ENCODE assay signal across 10 mouse cellular contexts in the genomic region with DNA sequence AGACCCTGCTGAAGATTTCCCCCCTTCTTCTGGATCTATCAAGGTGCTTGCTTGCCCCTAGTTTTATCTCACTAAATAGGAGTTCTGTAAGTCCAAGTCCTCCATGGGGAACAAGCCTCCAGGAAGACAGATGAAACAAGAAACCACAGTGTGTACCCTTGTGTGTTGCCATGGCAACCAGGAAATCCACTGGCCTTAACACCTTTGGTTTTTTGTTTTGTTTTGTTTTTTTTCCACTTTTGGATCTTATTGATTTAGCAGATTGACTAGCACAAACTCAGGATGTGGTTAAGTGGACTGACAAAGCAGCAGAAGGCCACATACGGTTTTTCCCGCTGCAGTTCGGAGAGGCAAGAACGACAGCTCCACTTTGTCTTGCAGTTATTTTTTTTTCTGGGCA. TPM values are rescaled to one million over a fixed set of nuclear protein-coding genes. Genes with fewer than 3 reads are reported as not detected.
DNase-seq lines count a peak whose midpoint lies in the region; ATAC-seq and TF ChIP-seq lines count a peak whose summit lies in the region.
"Had no signal": no experiment of that assay in that cellular context is flagged by ENCODE, and none has a peak within 500 bp of the region (broad histone marks: within the 10 kb centered on the region; RNA-seq: fewer than 3 reads in every experiment).

No protein-coding gene starts in this region.

- H3K9me3 ChIP-seq in kidney, postnatal 0 days (replicated peaks; ENCODE audit: low read length), result no peaks in the 10 kb centered on the region
- H3K9me3 ChIP-seq: embryonic facial prominence, embryonic 13.5 days had no signal

- no peak for TF ChIP-seq POLR2A in kidney, adult 2 months (IDR thresholded peaks at IDR 0.05; ENCODE audit: low read depth, low read length)

- H3K36me3 ChIP-seq in kidney, postnatal 0 days (ENCODE audit: insufficient read depth, low read length), result no peaks in the 10 kb centered on the region
- no peaks in the 10 kb centered on the region for H3K36me3 ChIP-seq in kidney, adult 2 months (ENCODE audit: control insufficient read depth, insufficient read depth, low read length)
- H3K36me3 ChIP-seq: embryonic facial prominence, embryonic 13.5 days had no signal

- H3K9ac ChIP-seq in kidney, postnatal 0 days (ENCODE audit: low read depth, low read length), result no peak overlapping the region
- H3K9ac ChIP-seq: embryonic facial prominence, embryonic 13.5 days had no signal

- CTCF ChIA-PET in Patski (lab: Charles Lee), result interaction anchor here (0.9 to 1.4 kb wide), 2 partner anchors 12 to 17 kb away, joined by 3 to 6 read pairs; no protein-coding TSS in a partner anchor

- TF ChIP-seq CTCF in kidney, postnatal 0 days (IDR thresholded peaks at IDR 0.05; ENCODE audit: low read depth), result no peak
- TF ChIP-seq CTCF in kidney, adult 2 months (conservative IDR thresholded peaks at IDR 0.05; ENCODE audit: insufficient read depth, insufficient read length, low read depth, low read length), result no peak
- TF ChIP-seq CTCF in Patski (IDR thresholded peaks at IDR 0.05), result no peak
- no peak for TF ChIP-seq CTCF in layer of hippocampus, adult 2 months (conservative IDR thresholded peaks at IDR 0.05)

- no peak overlapping the region for H3K4me2 ChIP-seq in kidney, postnatal 0 days (ENCODE audit: low read length)
- H3K4me2 ChIP-seq: embryonic facial prominence, embryonic 13.5 days; liver, embryonic 11.5 days had no signal

- no peaks in the 10 kb centered on the region for H3K4me1 ChIP-seq in kidney, postnatal 0 days (replicated peaks; ENCODE audit: insufficient read depth, low read length)
- no peaks in the 10 kb centered on the region for H3K4me1 ChIP-seq in kidney, adult 2 months (ENCODE audit: control insufficient read depth, insufficient read depth, low read length)

- peak; percentile 29 for DNase-seq in kidney, postnatal 0 days (ENCODE audit: low spot score)
- no peak for DNase-seq in kidney, adult 2 months
- DNase-seq in Patski (ENCODE audit: low read depth, low spot score), result peak; percentile 43
- DNase-seq in naive thymus-derived CD4-positive, alpha-beta T cell, adult 2 months (ENCODE audit: low read depth), result peak; percentile 91
- no peak for DNase-seq in layer of hippocampus, adult 2 months (ENCODE audit: low spot score in 2 of 2)
- no peak for DNase-seq in layer of hippocampus, adult 11-12 months (ENCODE audit: low spot score)
- no peak for DNase-seq in adrenal gland, postnatal 14 days

- no peak for ATAC-seq in kidney, postnatal 0 days (replicated peaks; ENCODE audit: low FRiP score, low read depth)
- no peak for ATAC-seq in Patski
- peak; percentile 8; the same call in 1 of the 2 replicates for ATAC-seq in granulocyte monocyte progenitor cell, adult 5-6 weeks (replicated peaks; ENCODE audit: poor library complexity, severe bottlenecking)

- 37% methylated on average over 4 of the region's 4 CpGs for WGBS in kidney, postnatal 0 days
- 56% methylated on average over 4 of the region's 4 CpGs for WGBS in kidney, adult 2 months

- no peaks in the 10 kb centered on the region for H3K27me3 ChIP-seq in kidney, postnatal 0 days (ENCODE audit: insufficient read depth, low read length)
- H3K27me3 ChIP-seq in kidney, adult 2 months (replicated peaks; ENCODE audit: control insufficient read depth, insufficient read depth, low read length), result no peaks in the 10 kb centered on the region
- no peaks in the 10 kb centered on the region for H3K27me3 ChIP-seq in Patski
- H3K27me3 ChIP-seq: embryonic facial prominence, embryonic 13.5 days had no signal

- in situ Hi-C loops in Patski (cut with MboI; ENCODE audit: low pct_unique_long_range_greater_than_20kb), result no loop called here

- H3K4me3 ChIP-seq in kidney, postnatal 0 days (replicated peaks; ENCODE audit: low read depth, low read length), result no peak overlapping the region
- H3K4me3 ChIP-seq in kidney, adult 2 months (ENCODE audit: insufficient read depth, low read depth, low read length), result no peak overlapping the region
- H3K4me3 ChIP-seq in layer of hippocampus, adult 2 months, result no peak overlapping the region
- H3K4me3 ChIP-seq: embryonic facial prominence, embryonic 13.5 days had no signal

- no peak overlapping the region for H3K27ac ChIP-seq in kidney, postnatal 0 days
- no peak overlapping the region for H3K27ac ChIP-seq in kidney, adult 2 months (ENCODE audit: insufficient read depth, low read depth, low read length)
- H3K27ac ChIP-seq in layer of hippocampus, adult 2 months, result no peak overlapping the region
- H3K27ac ChIP-seq: embryonic facial prominence, embryonic 13.5 days had no signal

- POLR2A ChIA-PET in Patski (lab: Charles Lee), result interaction anchor here (0.6 kb wide), 1 partner anchor 14 kb away, joined by 4 read pairs; no protein-coding TSS in a partner anchor

RNA-seq across cellular contexts. Expression of gene Cd44, which starts 27.6 kb away (rescaled TPM):
- 4.0 and 4.4 TPM in 2 replicates for polyA plus RNA-seq in kidney, postnatal 0 days (2015; fragmentation: Nextera tagmentation; extraction: Ambion mirVana)
- polyA plus RNA-seq in kidney, adult 2 months (2012; rRNA removed), result 1.8 and 3.3 TPM in 2 replicates
- polyA plus RNA-seq in Patski (2021), result 145 TPM
- total RNA-seq in granulocyte monocyte progenitor cell, adult 5-6 weeks (2014; fragmentation: Nextera tagmentation), result 119 and 145 TPM in 2 replicates
- total RNA-seq in granulocyte monocyte progenitor cell, adult 5-6 weeks (2017), result 130 and 135 TPM in 2 replicates
- total RNA-seq in layer of hippocampus, adult 2 months (2021), result 1 to 10 TPM; 3.1 to 3.2 TPM
- 54.6 and 84.8 TPM in 2 replicates for total RNA-seq in adrenal gland, postnatal 14 days (2021)

Comparison
In these comparisons a context has a peak if more than half of its experiments do, and no peak if none do; other contexts are left out.
1. DNase-seq: peak in kidney, postnatal 0 days (single experiment), Patski (single experiment) and naive thymus-derived CD4-positive, alpha-beta T cell, adult 2 months (single experiment); none in kidney, adult 2 months (single experiment), layer of hippocampus, adult 2 months (0 of 2), layer of hippocampus, adult 11-12 months (single experiment) and adrenal gland, postnatal 14 days (single experiment).
2. RNA of gene Cd44, which starts 27.6 kb away (total RNA-seq): 119 to 145 TPM in granulocyte monocyte progenitor cell, adult 5-6 weeks and 54.6 to 84.8 TPM in adrenal gland, postnatal 14 days; 3.1 to 3.2 TPM in layer of hippocampus, adult 2 months; every median in the first group is over 10 times any median in the second.